Mouse (Mus musculus) mouse trophoblast stem cell (cell line): ENCODE results near the gene C130074G19Rik.

Experiments
- in situ Hi-C, 2 experiments: fragments of 300-500 bp; cut with MseI, MboI; formaldehyde crosslinking; loops; 2 replicates in 1 of 2; 3 replicates in 1 of 2; pipeline ENCODE4 v1.15.1; 2025

C130074G19Rik gene

GRCm38 (mm10) chr1:184844326-184845066 lies 38.5 kb downstream of the C130074G19Rik start:
- in situ Hi-C loops: no loop called here

- in situ Hi-C loops: no loop called here
Observed at GRCm38 (mm10) chr1:184837649-184838048, 45.4 kb downstream of the C130074G19Rik start.

- in situ Hi-C loops: no loop called here
Observed at GRCm38 (mm10) chr1:184836350-184836749, 46.7 kb downstream of the C130074G19Rik start.

- in situ Hi-C loops: no loop called here
Observed at GRCm38 (mm10) chr1:184833499-184833898, 49.5 kb downstream of the C130074G19Rik start.

GRCm38 (mm10) chr1:184832211-184832610 lies 50.8 kb downstream of the C130074G19Rik start:
- in situ Hi-C loops: no loop called here

GRCm38 (mm10) chr1:184829897-184830296 lies 53.1 kb downstream of the C130074G19Rik start:
- in situ Hi-C loops: no loop called here

GRCm38 (mm10) chr1:184827175-184827701 lies 55.8 kb downstream of the C130074G19Rik start:
- in situ Hi-C loops: no loop called here

GRCm38 (mm10) chr1:184825093-184825492 lies 57.9 kb downstream of the C130074G19Rik start:
- in situ Hi-C loops: no loop called here

- in situ Hi-C loops: no loop called here
Observed at GRCm38 (mm10) chr1:184824439-184824851, 58.6 kb downstream of the C130074G19Rik start.

GRCm38 (mm10) chr1:184822678-184823077 lies 60.3 kb downstream of the C130074G19Rik start:
- in situ Hi-C loops: no loop called here
